Mouse (Mus musculus) testis, adult 2 months (tissue): ENCODE results near the gene Nav2.

Experiments
- CTCF ChIP-seq: fragments of 200-500 bp; IDR thresholded peaks from 2 replicates; pipeline ENCODE4 v1.5.1; 2012; ENCODE audit warnings: low read depth, mild to moderate bottlenecking, inconsistent platforms, low read length, moderate library complexity; ENCODE audit not compliant: control insufficient read depth, insufficient read depth, insufficient replicate concordance
- POLR2A ChIP-seq: fragments of 200-500 bp; IDR thresholded peaks from 2 replicates; pipeline ENCODE4 v1.6.1; 2012; ENCODE audit warnings: low read depth, mild to moderate bottlenecking, inconsistent platforms, low read length, moderate library complexity; ENCODE audit not compliant: control insufficient read depth

- TF ChIP-seq POLR2A (no peak), CTCF (no peak)
Observed at GRCm38 (mm10) chr7:49634291-49635073, 726.0 kb downstream of the Nav2 start.
